Mouse (Mus musculus): ENCODE measurements around the gene Krt10. TPM values are rescaled to one million over a fixed set of nuclear protein-coding genes. Genes with fewer than 3 reads are reported as not detected.

Krt10 gene
- 1 to 10 TPM in 1 of 2 experiments, not detected in 1; 2.0 TPM for total RNA-seq (2023)

DNA sequence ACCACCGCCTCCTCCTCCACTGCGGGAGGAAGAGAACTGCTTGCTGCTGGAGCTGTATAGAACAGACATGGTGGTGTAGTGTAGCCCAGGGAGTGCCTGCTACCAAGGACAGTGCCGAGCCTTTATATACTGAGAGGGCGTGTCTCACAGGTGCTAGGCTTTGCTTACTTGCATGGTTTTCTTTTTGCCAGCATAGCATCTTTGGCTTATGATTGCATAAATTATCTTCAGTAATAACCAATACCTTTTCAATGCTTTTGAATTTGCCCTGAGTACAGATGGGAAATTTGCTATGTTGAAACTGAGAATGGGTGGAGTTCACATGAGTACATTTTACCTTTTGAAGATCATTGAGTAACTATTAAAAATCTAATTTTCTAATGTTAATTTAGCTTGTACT, at the start of gene Krt10:
TSS of gene Krt10 (minus strand) at position 101 of the 400 bp plus-strand sequence.

DNA sequence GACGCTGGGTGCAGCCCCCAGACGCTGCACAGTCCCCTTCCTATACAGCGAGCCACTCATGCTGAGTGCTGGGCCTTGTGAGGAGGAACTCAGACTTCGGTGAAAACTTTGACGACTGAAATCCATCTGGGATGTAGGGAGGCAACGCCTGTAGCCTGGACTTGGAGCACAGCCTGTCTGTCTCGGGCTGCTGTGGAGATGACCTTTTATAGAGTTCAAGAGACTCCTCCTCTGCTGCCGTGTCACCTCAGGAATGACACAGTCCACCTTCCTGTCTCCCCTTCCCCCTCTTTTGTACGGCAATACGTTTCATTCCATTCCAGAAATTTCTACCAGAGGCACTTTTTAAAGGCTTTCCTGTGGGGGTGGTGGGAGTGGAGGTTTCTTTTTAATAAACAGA, 48.8 kb upstream of the Krt10 start, which contains the start of gene Krt20:
TSS of gene Krt20 (minus strand) at position 179 of the 400 bp plus-strand sequence.

DNA sequence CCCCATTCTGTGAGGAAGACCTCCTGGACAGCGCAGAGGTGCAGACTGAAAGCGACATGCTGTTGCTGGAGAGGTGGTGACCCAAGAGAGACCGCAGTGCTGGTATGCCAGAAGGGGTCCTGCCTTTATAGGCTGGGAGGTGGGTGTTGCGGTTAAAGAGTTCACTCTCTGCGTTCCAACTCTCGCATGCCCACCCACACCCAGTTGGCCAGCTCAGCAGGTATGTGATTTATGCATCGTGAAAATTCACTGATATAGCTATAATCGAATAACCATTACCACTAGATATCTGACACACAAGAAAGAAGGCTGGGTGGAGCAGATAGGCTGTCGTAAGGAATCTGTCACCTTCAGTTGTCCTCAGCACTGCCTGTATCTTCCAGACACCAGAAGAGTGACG, 33.0 kb upstream of the Krt10 start, which contains the start of gene Krt12:
TSS of gene Krt12 (minus strand) at position 101 of the 400 bp plus-strand sequence.

DNA sequence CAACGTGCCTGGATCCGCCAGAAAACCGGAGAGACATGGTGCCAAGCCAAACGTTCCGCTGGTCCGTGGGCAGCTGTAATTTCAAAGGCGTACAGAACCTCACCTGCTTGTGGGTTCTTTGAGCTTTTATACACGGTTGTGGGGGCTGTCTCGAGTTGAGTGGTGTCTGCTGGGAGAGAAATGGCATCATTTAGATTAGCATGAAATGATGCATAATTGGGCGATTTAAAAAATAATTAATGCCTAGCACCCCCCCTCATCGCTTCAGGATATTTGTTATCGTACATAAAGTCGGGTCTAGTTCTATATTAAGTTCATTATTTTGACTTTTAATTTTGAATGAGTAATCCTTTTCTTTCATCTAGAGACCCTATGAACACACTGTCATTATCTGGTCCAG, 14.4 kb downstream of the Krt10 start, which contains the start of gene Krt28:
TSS of gene Krt28 (minus strand) at position 101 of the 400 bp plus-strand sequence.

DNA sequence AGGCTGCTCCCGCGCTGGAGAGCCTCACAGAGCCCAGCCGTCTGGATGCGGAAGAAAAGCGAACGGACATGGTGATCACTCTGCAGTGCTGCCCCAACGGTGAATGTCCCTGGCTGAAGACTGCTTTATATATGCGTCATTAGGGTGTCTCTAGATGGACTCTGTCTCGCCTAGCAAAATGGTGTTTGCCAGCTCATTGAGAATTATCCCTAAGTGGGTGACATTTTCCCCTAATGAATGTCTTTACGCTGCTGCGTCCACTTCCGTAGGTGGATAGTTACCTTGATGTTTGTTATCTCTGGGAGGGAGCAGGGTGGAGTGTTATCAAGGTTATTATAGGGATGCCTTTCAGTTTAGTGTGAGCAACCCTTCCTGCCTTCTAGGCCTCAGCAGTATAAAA, 38.2 kb downstream of the Krt10 start, which contains the start of gene Krt27:
TSS of gene Krt27 (minus strand) at position 101 of the 400 bp plus-strand sequence.

DNA sequence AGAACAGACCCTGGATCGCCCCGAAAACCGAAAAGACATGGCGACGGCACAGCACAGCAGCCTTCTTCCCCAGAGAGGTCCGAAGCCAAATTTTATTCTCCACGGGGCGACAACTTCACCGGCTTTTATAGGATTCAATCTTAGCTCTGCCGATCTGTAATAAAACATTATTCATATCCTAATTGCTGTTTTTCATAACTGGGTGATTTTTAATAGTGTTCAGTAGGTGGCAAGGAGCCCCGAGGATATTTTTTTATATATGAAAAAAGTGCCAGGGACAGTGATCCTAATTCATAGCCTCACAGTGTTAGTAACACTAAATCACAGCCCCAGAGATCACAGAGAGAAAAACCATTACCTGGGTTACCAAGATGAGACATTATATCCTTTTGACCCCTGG, 51.3 kb downstream of the Krt10 start, which contains the start of gene Krt26:
TSS of gene Krt26 (minus strand) at position 101 of the 400 bp plus-strand sequence.

Other genes with a start within 250 kb of the Krt10 start
- 10 to 100 TPM; 15.0 to 16.6 TPM for gene Ccr7, start 234.3 kb downstream of the Krt10 start, total RNA-seq (2023)
- gene Smarce1, start 158.3 kb downstream of the Krt10 start, total RNA-seq (2023), result 10 to 100 TPM; 69.8 to 97.3 TPM
- not detected for gene Krt222, start 145.3 kb downstream of the Krt10 start, total RNA-seq (2023)
- not detected for gene Krt24, start 104.1 kb downstream of the Krt10 start, total RNA-seq (2023)
- not detected for gene Krt25, start 66.4 kb downstream of the Krt10 start, total RNA-seq (2023)
- gene Krt26, start 51.4 kb downstream of the Krt10 start, total RNA-seq (2023), result not detected
- gene Krt27, start 38.3 kb downstream of the Krt10 start, total RNA-seq (2023), result not detected
- not detected for gene Krt28, start 14.5 kb downstream of the Krt10 start, total RNA-seq (2023)
- not detected for gene Krt12, start 32.9 kb upstream of the Krt10 start, total RNA-seq (2023)
- gene Krt20, start 48.8 kb upstream of the Krt10 start, total RNA-seq (2023), result not detected
- gene Krt23, start 103.8 kb upstream of the Krt10 start, total RNA-seq (2023), result not detected
- not detected for gene Krt39, start 132.0 kb upstream of the Krt10 start, total RNA-seq (2023)
- gene Krt40, start 153.8 kb upstream of the Krt10 start, total RNA-seq (2023), result not detected
- not detected for gene Krtap3-3, start 161.5 kb upstream of the Krt10 start, total RNA-seq (2023)
- not detected for gene Krtap3-2, start 167.5 kb upstream of the Krt10 start, total RNA-seq (2023)
- not detected for gene Gm11939, start 170.1 kb upstream of the Krt10 start, total RNA-seq (2023)
- not detected for gene Krtap3-1, start 177.3 kb upstream of the Krt10 start, total RNA-seq (2023)
- gene Krtap1-5, start 191.7 kb upstream of the Krt10 start, total RNA-seq (2023), result not detected
- gene Krtap1-4, start 194.3 kb upstream of the Krt10 start, total RNA-seq (2023), result not detected
- not detected for gene Krtap1-3, start 202.0 kb upstream of the Krt10 start, total RNA-seq (2023)
- not detected for gene Krtap9-3, start 208.7 kb upstream of the Krt10 start, total RNA-seq (2023)
- not detected for gene Gm11938, start 213.9 kb upstream of the Krt10 start, total RNA-seq (2023)
- not detected for gene Gm11937, start 220.8 kb upstream of the Krt10 start, total RNA-seq (2023)
- gene Krtap2-4, start 225.5 kb upstream of the Krt10 start, total RNA-seq (2023), result not detected
- not detected for gene Gm11562, start 231.1 kb upstream of the Krt10 start, total RNA-seq (2023)
- not detected for gene Krtap4-1, start 238.9 kb upstream of the Krt10 start, total RNA-seq (2023)
- not detected for gene Krtap4-2, start 245.7 kb upstream of the Krt10 start, total RNA-seq (2023)

Measured in monocyte, adult 59 days (primary cell).